Mouse (Mus musculus): ENCODE results near the gene Gkap1.

DNA sequence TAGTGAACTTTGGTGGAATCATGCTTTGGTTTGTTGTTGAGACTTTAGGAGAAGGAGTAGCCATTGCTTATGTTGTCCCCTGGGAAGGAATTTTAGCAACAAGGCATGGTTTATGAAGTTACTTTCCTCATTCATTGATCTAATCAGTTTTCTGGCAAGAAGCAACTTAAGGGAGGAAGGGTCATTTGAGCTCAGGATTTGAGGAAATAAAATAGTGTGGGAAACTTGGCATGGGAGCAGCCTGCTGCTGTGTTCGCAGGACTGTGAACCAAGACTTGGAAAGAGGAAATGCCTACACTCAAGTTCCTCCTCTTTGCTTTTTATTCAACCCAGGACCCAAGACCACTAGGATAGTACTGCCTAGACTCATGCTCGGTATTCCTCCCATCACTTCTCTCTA is 58.0 kb downstream of the Gkap1 start:
- no peak for TF ChIP-seq CTCF (conservative IDR thresholded peaks at IDR 0.05; ENCODE audit: low read length)
- no peak for TF ChIP-seq POU5F1 (IDR thresholded peaks at IDR 0.05; ENCODE audit: borderline replicate concordance, low read length)
- no peak for TF ChIP-seq NANOG (IDR thresholded peaks at IDR 0.05; ENCODE audit: borderline replicate concordance, low read length)

Data from E14TG2a.4 (cell line).